Mouse (Mus musculus) telencephalon, adult 2 months (tissue): ENCODE measurements at regions not wholly inside any gene's neighbourhood (a gene's known extent, or its start where the extent isn't known, plus 50 kb on each side); places are given as distances from the start of the nearest gene placed in this dataset.
"Not testable (repeated sequence)": the region's sequence is repeated elsewhere in the genome, so short reads cannot be mapped to it uniquely, and the experiment has no call there.

Source experiments
- DNase-seq: peaks from one replicate; pipeline ENCODE4 v3.0.0-alpha.2; 2011; ENCODE audit warnings: low read depth, low spot score

DNA sequence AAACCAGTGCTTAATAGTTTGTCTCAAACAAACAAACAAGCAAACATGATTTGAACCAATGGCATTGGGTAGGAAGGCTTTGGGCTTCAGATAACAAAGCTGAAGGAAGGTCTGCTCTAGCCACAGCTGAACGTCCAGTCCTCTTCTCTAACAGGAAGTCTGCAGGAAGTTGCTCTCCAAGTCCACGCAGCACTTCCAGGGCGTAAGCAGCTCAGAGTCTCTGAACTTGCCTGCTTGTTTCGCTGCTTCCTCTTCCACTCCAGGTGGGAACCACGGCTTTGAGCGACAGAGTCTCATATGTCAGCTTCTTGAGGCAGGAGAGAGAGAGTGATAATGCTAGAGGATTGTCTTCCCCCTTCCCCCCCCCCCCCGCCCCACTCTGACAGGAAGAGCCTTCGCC, 123.6 kb downstream of the Tnfrsf21 start:
- DNase-seq = no peak

- DNase-seq = no peak
Observed at GRCm38 (mm10) chr17:43141740-43142139, 125.4 kb downstream of the Tnfrsf21 start.

GRCm38 (mm10) chr17:43145749-43146148, 124.4 kb upstream of the Adgrf1 start:
- no peak for DNase-seq

- no peak for DNase-seq
Observed at GRCm38 (mm10) chr17:43147935-43148334, 122.2 kb upstream of the Adgrf1 start.

- DNase-seq = no peak
Observed at GRCm38 (mm10) chr17:43152620-43153019, 117.5 kb upstream of the Adgrf1 start.

DNA sequence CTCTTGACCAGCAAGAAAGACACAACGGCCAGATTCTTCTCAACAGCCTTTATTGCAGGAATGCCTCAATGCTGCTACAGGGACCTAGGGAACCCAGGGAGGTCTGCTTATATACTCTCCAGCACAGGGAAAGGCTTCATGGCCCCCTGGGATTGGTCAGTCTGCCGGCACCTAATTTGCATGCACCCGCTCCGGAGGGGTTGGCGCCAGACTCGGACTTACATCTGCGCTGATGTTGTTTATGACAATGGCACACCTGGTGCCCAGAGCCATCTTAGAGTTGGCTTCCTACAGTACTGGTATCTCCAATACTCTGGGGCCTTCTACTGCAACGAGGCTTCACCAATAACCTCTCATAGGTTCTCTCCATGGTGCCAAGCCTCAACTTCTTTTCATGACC, 114.9 kb upstream of the Adgrf1 start:
- DNase-seq = not testable (repeated sequence)

DNA sequence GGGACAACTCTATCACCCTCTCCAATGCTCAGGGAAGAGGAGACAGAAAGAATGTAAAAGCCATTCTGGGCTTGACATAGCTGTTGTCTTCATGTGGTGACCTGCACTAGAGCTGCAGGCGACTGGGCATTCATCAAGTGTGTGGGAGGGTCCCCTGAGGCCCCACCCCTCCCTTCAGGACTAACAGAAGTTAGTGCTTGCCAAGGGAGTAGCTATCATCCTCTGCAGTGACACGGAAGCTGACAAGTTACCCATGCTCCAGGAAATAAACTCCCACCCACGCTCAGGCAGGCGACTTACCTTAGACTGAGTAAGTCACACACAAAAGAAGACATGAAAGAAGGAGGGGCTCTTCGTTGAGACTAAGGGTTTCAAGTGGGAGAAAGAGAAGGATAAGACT, 114.0 kb upstream of the Adgrf1 start:
- DNase-seq = no peak

- peak; percentile 50 for DNase-seq
Observed at GRCm38 (mm10) chr17:43157781-43158501, 112.2 kb upstream of the Adgrf1 start.

DNA sequence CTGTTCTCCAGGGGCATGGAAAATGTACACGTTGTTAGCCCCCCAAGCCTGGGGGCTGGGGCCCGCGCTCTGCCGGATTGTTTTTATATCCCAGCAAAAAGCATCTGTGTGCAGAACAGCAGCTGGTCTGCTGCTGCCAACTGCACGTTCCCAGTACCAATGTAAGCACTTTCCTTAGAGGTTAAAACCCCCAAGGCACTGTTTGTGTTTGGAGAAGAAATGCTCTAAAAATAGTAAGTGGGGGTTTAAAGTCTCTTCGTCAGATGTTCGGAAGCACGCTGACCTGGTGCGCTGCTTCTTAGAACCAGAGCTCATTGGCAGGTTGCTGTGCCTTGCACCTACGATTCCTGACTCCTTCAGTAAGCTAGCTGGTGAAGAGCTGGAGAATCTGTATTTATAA, 111.4 kb upstream of the Adgrf1 start:
- no peak for DNase-seq

- not testable (repeated sequence) for DNase-seq
Observed at GRCm38 (mm10) chr17:43161306-43161705, 108.8 kb upstream of the Adgrf1 start.

- DNase-seq = no peak
Observed at GRCm38 (mm10) chr17:43163126-43163525, 107.0 kb upstream of the Adgrf1 start.

- DNase-seq = no peak
Observed at GRCm38 (mm10) chr17:43166091-43166490, 104.0 kb upstream of the Adgrf1 start.

- DNase-seq = no peak
Observed at GRCm38 (mm10) chr17:43169435-43169834, 100.7 kb upstream of the Adgrf1 start.

GRCm38 (mm10) chr17:43172657-43173165, 97.4 kb upstream of the Adgrf1 start:
- DNase-seq = no peak

- no peak for DNase-seq
Observed at GRCm38 (mm10) chr17:43174860-43175259, 95.3 kb upstream of the Adgrf1 start.

DNA sequence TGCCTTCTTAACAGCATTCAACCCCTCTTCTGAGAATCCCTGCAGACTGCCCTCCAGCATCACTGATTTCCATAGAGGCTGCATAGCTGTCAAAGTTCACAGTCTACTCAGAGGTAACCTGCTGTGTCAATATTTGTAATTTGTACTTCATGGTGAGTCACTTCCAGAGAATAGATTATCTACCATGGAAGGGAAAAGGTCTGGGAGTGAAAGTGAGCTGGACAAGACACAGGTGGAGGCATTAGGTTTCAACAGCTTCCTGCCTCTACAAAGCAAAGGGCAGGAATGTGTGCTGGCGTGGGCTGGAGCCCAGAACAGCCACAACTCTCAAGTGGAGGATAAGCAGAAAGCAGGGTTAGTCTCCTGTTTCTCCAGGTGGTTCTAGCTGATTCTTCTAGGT, 92.9 kb upstream of the Adgrf1 start:
- no peak for DNase-seq

DNA sequence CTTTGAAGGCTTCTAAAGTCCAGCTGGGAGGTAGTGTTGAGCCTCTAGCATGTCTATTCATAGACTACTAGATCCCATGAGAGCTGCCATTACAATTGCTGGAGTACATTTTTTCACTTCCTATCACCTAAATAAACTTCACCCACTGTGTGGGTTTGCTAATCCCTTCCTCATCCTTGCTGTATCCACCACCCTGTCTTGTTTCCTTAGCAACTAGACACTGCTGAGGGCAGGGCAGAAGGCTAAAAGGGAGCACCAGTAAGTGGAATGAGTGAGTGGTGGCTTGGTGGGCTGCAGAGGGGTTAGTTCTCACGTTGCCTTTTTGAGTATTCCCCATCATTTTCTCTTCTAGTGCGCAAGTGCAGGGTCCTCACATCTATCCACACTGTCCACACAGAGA, 80.1 kb upstream of the Adgrf1 start:
- no peak for DNase-seq

GRCm38 (mm10) chr17:43190853-43191485, 79.2 kb upstream of the Adgrf1 start:
- no peak for DNase-seq

- no peak for DNase-seq
Observed at GRCm38 (mm10) chr17:43197232-43197631, 72.9 kb upstream of the Adgrf1 start.

- DNase-seq = no peak
Observed at GRCm38 (mm10) chr17:43200832-43201231, 69.3 kb upstream of the Adgrf1 start.

GRCm38 (mm10) chr17:43206701-43207470, 63.2 kb upstream of the Adgrf1 start:
- DNase-seq = no peak

- DNase-seq = no peak
Observed at GRCm38 (mm10) chr17:43209727-43210126, 60.4 kb upstream of the Adgrf1 start.
